Mouse (Mus musculus): ENCODE measurements around the gene Mfsd4a. TPM values are rescaled to one million over a fixed set of nuclear protein-coding genes. Genes with fewer than 3 reads are reported as not detected.

The Mfsd4a gene
- total RNA-seq, 2 experiments from 2014 or later, result 14.6 to 20.9 TPM

- DNase-seq, result no peak
- intact Hi-C loops (cut with DNase I), result no loop called here
These were observed 40.8 kb downstream of the Mfsd4a start for GRCm38 (mm10) chr1:132026925-132027646.

- intact Hi-C loops (cut with DNase I), result no loop called here
- DNase-seq, result no peak
These were observed 45.8 kb downstream of the Mfsd4a start for GRCm38 (mm10) chr1:132022107-132022506.

- no peak for DNase-seq
- intact Hi-C loops (cut with DNase I), result no loop called here
These were observed 48.0 kb downstream of the Mfsd4a start for GRCm38 (mm10) chr1:132019876-132020275.

DNA sequence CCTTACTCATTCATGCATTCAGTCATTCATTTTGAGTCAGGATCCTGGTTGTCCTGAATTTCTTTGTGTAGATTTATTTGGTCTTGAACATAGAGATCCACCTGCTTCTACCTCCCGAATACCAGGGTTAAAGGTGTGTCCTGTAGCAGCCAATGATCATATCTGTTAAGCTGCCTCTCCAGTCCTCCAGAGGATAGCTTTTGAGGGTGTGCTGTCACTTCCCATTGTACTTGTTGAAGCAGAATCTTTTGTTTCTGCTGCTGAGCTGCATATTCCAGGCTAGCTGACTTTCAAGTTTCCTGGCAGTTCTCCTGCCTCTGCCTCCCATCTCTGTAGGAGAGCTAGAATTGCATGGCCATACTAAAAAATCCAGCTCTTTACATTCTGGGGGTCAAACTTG, 51.2 kb downstream of the Mfsd4a start:
- intact Hi-C loops (cut with DNase I), result no loop called here
- no peak for DNase-seq

- intact Hi-C loops (cut with DNase I), result no loop called here
- no peak for DNase-seq
These were observed 53.1 kb downstream of the Mfsd4a start for GRCm38 (mm10) chr1:132014800-132015199.

GRCm38 (mm10) chr1:132012861-132013260, 55.0 kb downstream of the Mfsd4a start:
- DNase-seq, result no peak
- intact Hi-C loops (cut with DNase I), result no loop called here

DNA sequence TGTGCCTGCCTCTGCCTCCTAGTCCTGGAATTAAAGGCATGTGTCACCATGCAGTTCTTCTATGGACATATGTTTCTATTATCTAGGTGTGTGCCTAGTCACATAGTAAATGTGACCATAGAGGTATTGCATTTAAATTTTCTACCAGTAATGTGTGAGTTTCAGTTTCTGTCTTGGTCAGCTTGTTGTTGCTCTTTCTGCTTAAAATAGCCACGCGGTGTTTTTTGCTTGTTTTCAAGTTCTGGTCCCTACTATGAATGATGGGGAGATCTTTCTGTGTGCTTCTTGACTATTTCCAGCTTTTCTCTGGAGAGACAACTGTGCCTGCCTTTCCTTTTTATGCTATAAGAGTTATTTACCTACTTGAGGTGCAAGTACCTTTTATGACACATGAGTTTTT, 56.1 kb downstream of the Mfsd4a start:
- intact Hi-C loops (cut with DNase I), result no loop called here
- DNase-seq, result no peak

DNA sequence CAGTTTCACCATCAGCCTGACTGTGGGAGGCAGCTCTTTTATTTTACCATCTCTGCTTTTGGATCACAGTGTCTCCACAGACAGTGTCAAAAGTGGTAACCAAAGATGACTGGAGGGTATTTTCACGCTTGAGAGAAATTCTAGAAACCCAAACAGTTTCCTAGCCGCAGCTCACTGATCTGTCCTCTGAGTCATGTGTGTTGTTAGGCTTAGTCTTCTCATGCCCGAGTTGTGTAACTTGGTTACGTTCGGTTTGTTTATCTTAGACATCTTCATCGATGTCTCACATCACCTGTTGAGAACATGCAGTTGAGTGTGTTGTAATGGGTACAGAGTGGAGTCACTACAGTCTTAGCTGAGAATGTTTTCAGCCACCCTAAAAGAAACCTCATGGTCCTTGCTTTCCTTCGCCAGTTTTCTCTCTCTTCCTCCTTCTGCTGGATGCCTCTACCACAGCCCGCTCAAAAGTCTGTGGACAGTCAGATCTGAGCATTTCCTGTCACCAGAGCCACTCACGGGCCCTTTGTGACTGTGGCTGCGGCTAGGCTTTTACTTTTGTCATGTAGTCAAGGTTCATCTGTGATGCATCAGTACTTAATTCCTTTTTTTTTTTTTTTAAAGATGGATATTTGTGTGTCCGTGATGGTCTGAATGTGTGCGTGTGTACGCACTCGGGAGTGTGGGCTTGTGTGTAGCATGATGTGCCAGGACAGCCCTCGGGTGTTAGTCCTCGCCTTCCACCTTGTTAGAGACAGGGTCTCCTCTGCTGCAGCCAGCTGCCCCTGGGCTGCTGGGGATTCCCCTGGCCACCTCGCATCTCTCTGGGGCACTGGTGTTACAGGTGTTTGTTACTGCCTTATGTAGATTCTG, 57.0 kb downstream of the Mfsd4a start:
- intact Hi-C loops (cut with DNase I), result no loop called here
- no peak for DNase-seq

GRCm38 (mm10) chr1:132008881-132009644, 58.8 kb downstream of the Mfsd4a start:
- DNase-seq, result no peak
- intact Hi-C loops (cut with DNase I), result no loop called here

DNA sequence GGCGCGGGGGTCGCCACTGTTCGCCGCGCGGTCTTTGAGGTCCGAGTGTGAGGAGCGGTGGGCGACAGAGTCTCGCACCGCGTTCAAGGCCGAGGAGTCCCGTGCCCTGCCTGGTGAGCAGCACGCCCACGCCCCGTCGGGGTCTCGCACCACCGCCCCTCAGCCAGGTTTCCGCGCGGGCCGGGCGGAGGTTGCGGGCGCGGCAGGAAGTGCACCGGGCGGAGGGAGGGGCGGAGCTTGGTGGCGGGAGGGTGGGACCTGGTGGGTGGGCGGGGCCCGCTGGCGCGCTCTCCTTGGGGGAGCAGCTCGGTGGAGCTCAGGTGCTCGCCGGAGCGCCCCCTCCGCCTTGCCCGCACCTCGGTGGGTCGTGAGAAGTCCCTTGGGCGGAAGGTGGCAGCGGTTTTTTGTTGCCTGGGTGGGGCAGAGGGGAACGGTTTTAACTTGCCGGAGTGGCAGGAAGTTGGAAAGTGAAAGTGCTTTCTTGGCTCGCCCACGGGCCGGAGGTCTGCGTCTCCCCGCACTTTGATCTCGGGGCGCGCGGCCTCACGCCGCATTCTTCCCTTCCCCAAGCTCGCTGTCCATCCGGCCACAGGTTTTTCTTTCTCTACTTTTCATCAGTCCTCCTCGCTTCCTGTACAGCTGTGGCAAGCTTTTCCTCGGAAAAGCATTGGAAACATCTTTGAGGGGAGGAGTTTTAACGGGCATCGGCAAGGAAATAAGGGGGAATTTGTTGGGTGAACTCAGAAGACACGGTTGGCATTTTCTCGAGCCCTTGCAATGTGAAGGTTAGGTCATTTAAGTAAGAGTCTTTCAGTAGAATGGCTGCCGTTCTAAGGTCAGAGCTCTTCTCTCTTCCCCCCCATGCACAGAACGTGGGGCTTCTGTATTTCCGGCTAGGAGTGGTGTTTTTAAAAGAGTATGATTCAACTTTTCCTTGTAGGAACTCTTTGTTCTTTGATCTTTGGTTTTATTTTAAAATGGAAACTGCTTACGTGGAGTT, 59.7 kb downstream of the Mfsd4a start:
- DNase-seq, result peak; percentile 86
- intact Hi-C loops (cut with DNase I), result no loop called here

- DNase-seq, result peak; percentile 89
- intact Hi-C loops (cut with DNase I), result no loop called here
These were observed 60.5 kb downstream of the Mfsd4a start, which contains the start of gene Elk4 for GRCm38 (mm10) chr1:132007282-132007815. Elk4 (plus strand) TSS chr1:132007607.

GRCm38 (mm10) chr1:132006721-132007120, 61.1 kb downstream of the Mfsd4a start:
- intact Hi-C loops (cut with DNase I), result no loop called here
- DNase-seq, result no peak

- intact Hi-C loops (cut with DNase I), result no loop called here
- DNase-seq, result no peak
These were observed 61.8 kb downstream of the Mfsd4a start for GRCm38 (mm10) chr1:132006046-132006445.

DNA sequence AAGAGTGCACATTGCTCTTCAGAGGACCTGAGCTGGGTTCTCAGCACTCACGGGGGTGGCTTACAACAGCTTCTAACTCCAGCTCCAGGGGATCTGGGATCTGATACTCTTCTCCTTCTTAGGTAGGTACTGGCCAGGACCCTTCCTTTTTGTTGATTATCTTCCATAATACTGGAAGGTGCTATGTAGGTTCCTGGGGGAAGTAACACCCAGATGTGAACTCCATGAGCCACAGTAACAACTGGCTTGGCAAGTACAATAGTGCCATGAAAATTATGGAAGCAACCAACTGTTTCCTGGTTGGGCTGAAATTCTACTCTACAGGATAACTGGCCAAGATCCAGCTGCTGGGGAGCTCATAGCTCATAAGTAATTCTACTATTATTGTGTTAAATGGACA, 62.4 kb downstream of the Mfsd4a start:
- DNase-seq, result no peak
- intact Hi-C loops (cut with DNase I), result no loop called here

DNA sequence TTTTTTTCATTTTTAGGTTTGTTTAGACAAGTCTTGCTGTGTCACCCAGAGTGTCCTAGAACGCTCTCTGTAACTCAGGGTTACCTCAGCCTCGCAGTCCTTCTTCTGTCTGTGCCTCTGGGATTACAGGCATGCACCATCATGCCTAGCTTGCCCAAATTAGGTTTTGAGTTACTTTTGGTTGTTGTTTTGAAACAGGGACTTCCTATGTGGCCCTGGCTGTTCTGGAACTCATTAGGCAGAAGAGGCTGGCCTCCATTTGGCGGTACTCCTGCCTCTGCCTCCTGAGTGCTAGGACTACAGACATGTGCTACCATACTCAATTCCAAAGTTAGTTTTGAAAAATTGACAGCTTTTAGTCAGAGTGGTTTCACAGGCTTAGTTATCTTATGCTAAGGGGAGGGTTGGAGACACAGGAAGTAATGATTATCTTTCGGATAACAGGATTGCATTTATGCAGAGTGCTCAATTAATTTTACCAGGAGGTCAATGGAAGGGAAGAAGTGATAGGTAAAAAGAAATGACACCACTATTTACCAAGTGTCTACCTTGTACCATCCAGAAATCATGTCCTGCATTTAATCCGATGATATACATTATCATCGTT, 63.2 kb downstream of the Mfsd4a start:
- no peak for DNase-seq
- intact Hi-C loops (cut with DNase I), result no loop called here

DNA sequence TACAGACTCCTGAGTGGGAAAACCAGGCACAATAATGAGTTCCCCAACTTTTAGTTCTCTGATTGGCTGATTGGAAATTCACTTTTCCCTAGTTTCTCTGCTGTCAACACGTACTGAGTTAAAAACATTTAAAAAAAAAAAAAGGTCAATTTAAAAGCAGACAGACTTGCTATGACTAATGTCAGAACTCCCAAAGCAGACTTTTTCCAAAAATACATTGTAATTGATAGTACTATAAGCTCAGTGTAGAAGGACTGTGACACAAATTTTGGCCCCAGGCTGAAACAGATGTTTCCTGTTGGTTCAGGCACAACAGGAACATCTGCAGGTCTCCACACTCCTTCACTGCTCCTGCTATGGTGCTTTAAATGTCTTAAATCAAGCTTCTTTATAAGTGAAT, 64.0 kb downstream of the Mfsd4a start:
- intact Hi-C loops (cut with DNase I), result no loop called here
- no peak for DNase-seq

GRCm38 (mm10) chr1:132003111-132003510, 64.8 kb downstream of the Mfsd4a start:
- DNase-seq, result no peak
- intact Hi-C loops (cut with DNase I), result no loop called here

DNA sequence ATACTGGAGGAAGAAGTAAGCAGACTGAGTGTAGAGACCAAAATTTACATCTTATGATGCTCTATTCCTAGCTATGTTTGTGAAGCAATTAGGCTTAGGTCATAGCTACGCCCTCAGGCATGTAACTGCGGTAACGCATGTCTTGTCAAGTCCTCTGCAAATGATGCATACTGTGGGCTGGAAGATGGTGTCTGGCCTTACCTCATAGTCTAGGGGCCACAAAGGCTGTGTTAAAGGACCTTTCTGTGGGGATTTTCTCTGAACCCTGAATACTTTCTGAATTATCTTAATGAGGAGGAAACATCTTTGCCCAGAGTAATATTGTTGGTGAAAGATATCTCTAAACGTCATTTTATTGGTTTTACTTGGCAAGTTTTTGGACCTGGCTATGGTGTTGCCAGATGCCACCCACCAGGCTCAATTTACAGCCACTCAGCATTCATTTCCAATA, 66.0 kb downstream of the Mfsd4a start:
- DNase-seq, result no peak
- intact Hi-C loops (cut with DNase I), result no loop called here

DNA sequence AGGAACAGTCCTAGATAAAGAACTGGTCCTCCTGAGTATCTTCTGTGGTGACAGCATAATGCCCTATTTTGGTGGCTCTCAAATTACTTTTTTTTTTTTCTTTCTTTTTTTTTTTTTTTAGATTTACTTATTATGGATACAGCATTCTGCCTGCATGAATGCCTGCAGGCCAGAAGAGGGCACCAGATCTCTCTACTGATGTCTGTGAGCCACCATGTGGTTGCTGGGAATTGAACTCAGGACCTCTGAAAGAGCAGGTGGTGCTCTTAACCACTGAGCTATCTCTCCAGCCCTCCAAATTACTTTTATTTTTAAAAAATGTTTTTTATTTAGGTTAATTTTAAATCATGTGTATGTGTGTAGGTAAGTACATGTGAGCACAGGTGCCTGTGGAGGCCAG, 67.4 kb downstream of the Mfsd4a start:
- DNase-seq, result no peak
- intact Hi-C loops (cut with DNase I), result no loop called here

Measured in left cerebral cortex, postnatal 4 days (tissue).